Mouse (Mus musculus) liver, postnatal 0 days (tissue): ENCODE measurements at regions not wholly inside any gene's neighbourhood (a gene's known extent, or its start where the extent isn't known, plus 50 kb on each side); places are given as distances from the start of the nearest gene placed in this dataset.

ENCODE experiments used
- ATAC-seq: fragments of 200-750 bp; cut with Nextera tagmentation; 2 replicates; pipeline ENCODE4 v1.8.0; 2017; ENCODE audit warnings: mild to moderate bottlenecking, moderate library complexity
- DNase-seq: peaks from one replicate; pipeline ENCODE4 v3.0.0-alpha.2; 2016
- H3K27ac ChIP-seq: fragments of 300-500 bp; sonication (generic); 2 replicates; pipeline ENCODE4 v1.5.1; 2014; ENCODE audit warnings: antibody characterized with exemption, moderate library complexity, mild to moderate bottlenecking, low read depth
- H3K27me3 ChIP-seq: fragments of 300-500 bp; sonication (generic); 2 replicates; pipeline ENCODE4 v1.6.1; 2014; ENCODE audit warnings: low read length, control low read depth, mixed read lengths; ENCODE audit not compliant: insufficient read depth
- H3K36me3 ChIP-seq: fragments of 300-500 bp; sonication (generic); replicated peaks from 2 replicates; pipeline ENCODE4 v1.6.1; 2014; ENCODE audit warnings: mild to moderate bottlenecking, control low read depth, low read length, moderate library complexity, mixed read lengths; ENCODE audit not compliant: insufficient read depth
- H3K4me1 ChIP-seq: fragments of 300-500 bp; sonication (generic); 2 replicates; pipeline ENCODE4 v1.6.1; 2014; ENCODE audit warnings: antibody characterized with exemption, mild to moderate bottlenecking, control low read depth; ENCODE audit not compliant: insufficient read depth
- H3K4me2 ChIP-seq: fragments of 300-500 bp; sonication (generic); 2 replicates; pipeline ENCODE4 v1.6.1; 2014; ENCODE audit warnings: low read depth, mild to moderate bottlenecking, low read length, moderate library complexity, mixed read lengths
- H3K4me3 ChIP-seq: fragments of 300-500 bp; sonication (generic); 2 replicates; pipeline ENCODE4 v1.5.1; 2014; ENCODE audit warnings: low read depth, low read length
- H3K9ac ChIP-seq: fragments of 300-500 bp; sonication (generic); replicated peaks from 2 replicates; pipeline ENCODE4 v1.6.1; 2014; ENCODE audit warnings: mild to moderate bottlenecking, moderate library complexity
- H3K9me3 ChIP-seq: fragments of 300-500 bp; sonication (generic); 2 replicates; pipeline ENCODE4 v1.6.1; 2016; ENCODE audit warnings: mild to moderate bottlenecking, control low read depth, low read length, mixed read lengths
- CTCF ChIP-seq: sonication (generic); IDR thresholded peaks from 2 replicates; pipeline ENCODE4 v1.5.1; 2016; ENCODE audit warnings: antibody characterized with exemption, low read depth
- EP300 ChIP-seq: IDR thresholded peaks from 2 replicates; pipeline ENCODE4 v1.6.1; 2016; ENCODE audit warnings: antibody characterized with exemption, low read depth, mild to moderate bottlenecking
- WGBS: fragments of 180-500 bp; shearing (Covaris S2); extraction: QIAGEN DNeasy Blood & Tissue Kit; methylation state at CpG from one replicate; pipeline ENCODE4 v1.1.7; 2014; ENCODE audit not compliant: insufficient replicate concordance; 5-methylcytosine and 5-hydroxymethylcytosine counted together

DNA sequence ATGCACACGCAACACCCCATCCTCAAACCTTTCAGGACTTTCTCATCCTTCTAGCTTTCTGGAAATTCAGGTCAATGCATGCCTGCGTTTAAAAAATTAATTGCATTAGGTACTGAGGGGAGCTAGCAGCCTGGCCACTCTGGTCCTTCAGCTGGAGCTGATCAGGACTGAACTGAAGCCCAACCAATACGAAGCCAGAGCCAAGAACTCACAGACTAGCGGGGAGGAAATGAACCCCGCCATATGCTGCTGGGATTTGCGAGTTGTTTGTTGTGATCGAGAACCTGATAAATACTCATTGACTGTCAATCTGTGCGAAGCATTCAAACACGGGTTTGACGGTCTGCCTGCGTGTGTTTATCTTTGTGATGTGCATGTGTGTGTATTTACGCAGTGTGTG lies 177.2 kb upstream of the Rora start:
- DNase-seq: no peak
- no peak for ATAC-seq
- Histone ChIP-seq H3K36me3 (no peaks in the 10 kb centered on the region), H3K27ac (no peak overlapping the region), H3K4me3 (no peak overlapping the region), H3K4me1 (no peaks in the 10 kb centered on the region), H3K9ac (no peak overlapping the region), H3K9me3 (no peaks in the 10 kb centered on the region), H3K27me3 (no peaks in the 10 kb centered on the region), H3K4me2 (no peak overlapping the region)
- WGBS: 80% methylated on average over 12 of the region's 12 CpGs
- TF ChIP-seq CTCF (no peak), EP300 (no peak)

DNA sequence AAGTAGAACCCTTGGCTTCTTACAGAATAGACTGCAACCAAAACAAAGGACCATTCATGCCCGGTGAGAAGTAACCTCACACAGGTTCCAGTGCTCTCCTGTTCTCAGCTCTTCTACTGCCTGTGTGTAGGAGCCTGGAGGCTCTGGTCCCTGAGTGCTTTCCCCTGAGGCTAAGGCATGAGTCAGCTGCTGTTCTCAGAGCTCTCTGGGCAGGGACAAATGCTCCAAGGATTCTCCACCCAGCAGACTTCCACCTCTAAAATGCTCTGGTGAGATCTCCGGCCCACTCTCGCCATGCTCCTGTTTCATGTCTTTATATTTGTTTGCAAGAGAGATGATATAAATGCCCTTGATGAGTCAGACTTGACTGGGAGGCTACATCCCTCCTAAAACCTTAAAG lies 176.1 kb upstream of the Rora start:
- 77% methylated on average over 3 of the region's 3 CpGs for WGBS
- TF ChIP-seq CTCF (no peak), EP300 (no peak)
- no peak for ATAC-seq
- H3K9ac ChIP-seq: no peak overlapping the region
- no peaks in the 10 kb centered on the region for H3K36me3 ChIP-seq
- H3K27me3 ChIP-seq: no peaks in the 10 kb centered on the region
- no peaks in the 10 kb centered on the region for H3K4me1 ChIP-seq
- no peak overlapping the region for H3K4me3 ChIP-seq
- no peak overlapping the region for H3K27ac ChIP-seq
- H3K4me2 ChIP-seq: no peak overlapping the region
- H3K9me3 ChIP-seq: no peaks in the 10 kb centered on the region
- DNase-seq: no peak

DNA sequence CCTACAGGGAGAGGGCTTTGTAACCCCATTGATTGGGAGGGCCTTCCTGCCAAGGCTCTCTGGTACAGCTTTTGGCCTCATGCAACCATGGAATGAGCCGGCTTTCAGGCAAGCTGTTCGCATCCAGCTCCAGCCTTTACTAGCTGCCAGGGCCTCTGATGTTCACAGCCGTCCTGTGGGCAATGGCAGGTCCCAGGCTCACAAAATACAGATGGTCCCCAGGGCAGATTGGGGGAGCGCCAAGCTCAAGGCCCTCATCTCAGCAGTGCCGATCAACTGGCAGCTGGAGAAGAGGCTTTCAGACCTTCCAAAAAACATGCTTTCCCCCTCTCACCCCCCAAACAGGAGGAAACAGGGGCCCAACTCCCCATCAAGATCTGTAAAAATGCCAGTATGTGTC lies 166.9 kb upstream of the Rora start:
- H3K9me3 ChIP-seq: no peaks in the 10 kb centered on the region
- no peaks in the 10 kb centered on the region for H3K36me3 ChIP-seq
- no peaks in the 10 kb centered on the region for H3K4me1 ChIP-seq
- H3K27me3 ChIP-seq: no peaks in the 10 kb centered on the region
- ATAC-seq (no peak), DNase-seq (no peak)
- no peak overlapping the region for H3K4me2 ChIP-seq
- no peak overlapping the region for H3K9ac ChIP-seq
- H3K27ac ChIP-seq: no peak overlapping the region
- no peak for TF ChIP-seq CTCF
- no peak for TF ChIP-seq EP300
- H3K4me3 ChIP-seq: no peak overlapping the region
- 75% methylated on average over 5 of the region's 5 CpGs for WGBS

DNA sequence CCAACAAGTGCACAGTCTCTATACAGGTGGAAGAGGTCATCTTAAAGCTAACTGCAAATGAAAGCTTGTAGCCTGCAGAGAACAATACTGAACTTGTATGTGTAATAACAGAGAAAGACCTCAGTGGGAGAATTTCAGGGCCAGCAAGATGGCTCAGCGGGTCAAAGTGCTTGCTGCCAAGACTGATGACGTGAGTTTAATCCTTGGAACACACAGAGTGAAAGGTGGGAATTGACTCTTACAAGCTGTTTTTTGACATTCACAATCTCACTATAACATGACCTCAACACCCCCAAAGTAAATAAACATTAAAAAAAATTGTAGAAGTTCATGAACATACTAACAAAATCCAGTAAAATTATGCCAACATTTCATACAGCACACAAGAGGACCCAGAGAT lies 162.4 kb upstream of the Rora start:
- DNase-seq: no peak
- WGBS: 80% methylated on average over 2 of the region's 2 CpGs
- no peaks in the 10 kb centered on the region for H3K4me1 ChIP-seq

DNA sequence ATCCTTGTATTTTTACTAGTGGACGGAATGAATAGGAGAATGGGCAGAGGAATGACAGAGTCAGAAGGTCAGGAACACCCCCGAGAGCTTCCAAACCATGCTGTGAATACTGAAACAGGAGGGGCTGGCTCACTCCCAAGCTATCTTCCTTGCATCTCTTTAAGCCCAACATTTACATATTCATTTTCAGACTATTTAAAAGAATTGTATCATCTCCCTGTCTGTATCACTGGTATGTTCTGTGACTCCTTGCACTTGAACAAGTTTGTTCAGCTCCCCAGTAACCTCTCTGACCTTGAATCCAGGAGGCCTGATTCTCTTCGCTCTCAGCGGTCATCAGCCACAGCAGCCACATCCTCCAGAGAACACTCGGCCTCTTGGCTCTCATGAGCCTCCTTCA lies 132.4 kb upstream of the Rora start:
- no peaks in the 10 kb centered on the region for H3K27me3 ChIP-seq
- TF ChIP-seq CTCF: no peak
- no peak for TF ChIP-seq EP300
- WGBS: 68% methylated on average over 5 of the region's 5 CpGs
- H3K4me3 ChIP-seq: no peak overlapping the region
- ATAC-seq: no peak
- no peaks in the 10 kb centered on the region for H3K9me3 ChIP-seq
- no peak for DNase-seq
- no peak overlapping the region for H3K9ac ChIP-seq
- H3K4me2 ChIP-seq: no peak overlapping the region
- H3K27ac ChIP-seq: no peak overlapping the region
- no peaks in the 10 kb centered on the region for H3K4me1 ChIP-seq
- H3K36me3 ChIP-seq: no peaks in the 10 kb centered on the region

More for the DNA sequence above, 162.4 kb upstream of the Rora start:
- ATAC-seq: no peak
- H3K9ac ChIP-seq: no peak overlapping the region
- no peak overlapping the region for H3K4me3 ChIP-seq
- H3K9me3 ChIP-seq: no peaks in the 10 kb centered on the region
- no peak overlapping the region for H3K4me2 ChIP-seq
- no peaks in the 10 kb centered on the region for H3K27me3 ChIP-seq
- no peaks in the 10 kb centered on the region for H3K36me3 ChIP-seq
- TF ChIP-seq CTCF (no peak), EP300 (no peak)
- no peak overlapping the region for H3K27ac ChIP-seq

DNA sequence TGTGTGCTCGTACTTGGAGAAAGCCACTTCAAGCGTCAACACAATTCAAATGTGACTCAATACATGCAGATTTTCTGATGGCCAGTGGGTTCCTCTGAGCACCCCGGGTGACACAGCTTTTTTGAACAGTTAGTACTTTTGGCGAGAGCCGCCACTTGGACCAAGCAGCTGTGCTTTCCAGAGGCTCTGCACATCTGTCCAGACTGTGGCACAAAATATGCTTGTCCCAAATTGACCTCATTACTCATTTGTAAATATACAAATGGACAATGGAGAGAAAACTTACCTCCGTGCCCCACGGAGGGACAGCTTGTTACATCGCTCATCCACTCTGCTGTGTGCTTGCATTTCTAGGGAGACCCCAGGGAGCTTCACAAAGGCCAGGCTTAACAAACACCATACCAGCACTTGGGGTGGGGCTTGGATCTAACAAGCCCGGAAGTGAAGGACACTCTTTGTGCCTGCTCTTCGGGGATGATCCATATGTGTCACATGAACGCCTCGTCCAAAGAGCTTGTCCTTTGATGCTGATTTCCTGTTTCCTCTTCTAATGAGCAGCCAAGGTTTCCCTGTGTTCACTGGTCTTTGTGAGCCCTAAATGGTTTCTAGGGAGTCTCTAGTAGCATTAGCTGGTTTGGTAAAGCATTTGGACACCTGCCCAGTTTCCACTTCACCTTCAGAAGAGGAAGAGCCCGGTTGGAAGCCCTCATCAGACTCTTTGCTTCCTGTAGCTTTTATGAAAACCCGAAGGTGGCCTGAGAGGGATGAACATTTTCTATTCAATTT lies 91.6 kb upstream of the Rora start:
- ATAC-seq (no peak), DNase-seq (no peak)
- no peaks in the 10 kb centered on the region for H3K9me3 ChIP-seq
- WGBS: 63% methylated on average over 14 of the region's 14 CpGs
- H3K4me2 ChIP-seq: no peak overlapping the region
- H3K36me3 ChIP-seq: no peaks in the 10 kb centered on the region
- TF ChIP-seq CTCF (no peak), EP300 (no peak)
- no peak overlapping the region for H3K27ac ChIP-seq
- H3K9ac ChIP-seq: no peak overlapping the region
- H3K4me1 ChIP-seq: no peaks in the 10 kb centered on the region
- no peak overlapping the region for H3K4me3 ChIP-seq
- H3K27me3 ChIP-seq: no peaks in the 10 kb centered on the region
